Mouse (Mus musculus) midbrain, postnatal 0 days (tissue): ENCODE measurements at regions not wholly inside any gene's neighbourhood (a gene's known extent, or its start where the extent isn't known, plus 50 kb on each side); places are given as distances from the start of the nearest gene placed in this dataset.

Experiments used
- ATAC-seq: fragments of 200-750 bp; cut with Nextera tagmentation; 2 replicates; pipeline ENCODE4 v1.8.0; 2017; ENCODE audit warnings: moderate number of reproducible peaks, mild to moderate bottlenecking, moderate TSS enrichment, moderate library complexity; ENCODE audit not compliant: low FRiP score
- DNase-seq: peaks from one replicate; pipeline ENCODE4 v3.0.0-alpha.2; 2015; ENCODE audit warnings: low spot score
- H3K27ac ChIP-seq: fragments of 300-500 bp; sonication (generic); 2 replicates; pipeline ENCODE4 v1.5.1; 2014; ENCODE audit warnings: low read depth, mild to moderate bottlenecking, low read length, mixed read lengths
- H3K27me3 ChIP-seq: fragments of 300-500 bp; sonication (generic); 2 replicates; pipeline ENCODE4 v1.6.1; 2014; ENCODE audit warnings: low read length, control low read depth, mixed read lengths; ENCODE audit not compliant: insufficient read depth
- H3K36me3 ChIP-seq: fragments of 300-500 bp; sonication (generic); 2 replicates; pipeline ENCODE4 v1.6.1; 2014; ENCODE audit warnings: low read length, control low read depth, mixed read lengths; ENCODE audit not compliant: insufficient read depth
- H3K4me1 ChIP-seq: fragments of 300-500 bp; sonication (generic); 2 replicates; pipeline ENCODE4 v1.6.1; 2014; ENCODE audit warnings: mild to moderate bottlenecking, control low read depth, antibody characterized with exemption, low read length, mixed read lengths; ENCODE audit not compliant: insufficient read depth
- H3K4me2 ChIP-seq: fragments of 300-500 bp; sonication (generic); 2 replicates; pipeline ENCODE4 v1.6.1; 2014; ENCODE audit warnings: low read depth, mild to moderate bottlenecking, low read length, mixed read lengths; ENCODE audit not compliant: poor library complexity, severe bottlenecking
- H3K4me3 ChIP-seq: fragments of 300-500 bp; sonication (generic); 2 replicates; pipeline ENCODE4 v1.5.1; 2014; ENCODE audit warnings: low read depth, mild to moderate bottlenecking, low read length, moderate library complexity
- H3K9ac ChIP-seq: fragments of 300-500 bp; sonication (generic); replicated peaks from 2 replicates; pipeline ENCODE4 v1.6.1; 2014; ENCODE audit warnings: mild to moderate bottlenecking, low read length, moderate library complexity, mixed read lengths; ENCODE audit not compliant: poor library complexity, severe bottlenecking
- H3K9me3 ChIP-seq: fragments of 300-500 bp; sonication (generic); 2 replicates; pipeline ENCODE4 v1.6.1; 2016; ENCODE audit warnings: low read length, control low read depth
- CTCF ChIP-seq: IDR thresholded peaks from 2 replicates; pipeline ENCODE4 v1.5.1; 2016; ENCODE audit warnings: antibody characterized with exemption, mild to moderate bottlenecking
- WGBS: fragments of 180-500 bp; shearing (Covaris S2); extraction: QIAGEN DNeasy Blood & Tissue Kit; methylation state at CpG from one replicate; pipeline ENCODE4 v1.1.7; 2014; 5-methylcytosine and 5-hydroxymethylcytosine counted together

- 89% methylated on average over 3 of the region's 3 CpGs for WGBS
- no peak overlapping the region for H3K4me3 ChIP-seq
- no peaks in the 10 kb centered on the region for H3K27me3 ChIP-seq
- H3K36me3 ChIP-seq: no peaks in the 10 kb centered on the region
- no peak overlapping the region for H3K27ac ChIP-seq
- DNase-seq (no peak), ATAC-seq (no peak)
- H3K9ac ChIP-seq: no peak overlapping the region
- H3K4me1 ChIP-seq: no peaks in the 10 kb centered on the region
- no peaks in the 10 kb centered on the region for H3K9me3 ChIP-seq
- no peak for TF ChIP-seq CTCF
- no peak overlapping the region for H3K4me2 ChIP-seq
Measured at GRCm38 (mm10) chr1:151125764-151126485, 56.4 kb upstream of the Gm47985 start.

GRCm38 (mm10) chr1:151126756-151127155 is 55.6 kb upstream of the Gm47985 start:
- no peak overlapping the region for H3K27ac ChIP-seq
- no peaks in the 10 kb centered on the region for H3K9me3 ChIP-seq
- H3K4me3 ChIP-seq: no peak overlapping the region
- ATAC-seq: no peak
- no peaks in the 10 kb centered on the region for H3K36me3 ChIP-seq
- WGBS: 58% methylated on average over 1 of the region's 1 CpGs
- no peaks in the 10 kb centered on the region for H3K4me1 ChIP-seq
- no peak overlapping the region for H3K9ac ChIP-seq
- TF ChIP-seq CTCF: no peak
- no peak for DNase-seq
- H3K27me3 ChIP-seq: no peaks in the 10 kb centered on the region
- no peak overlapping the region for H3K4me2 ChIP-seq

- WGBS: 82% methylated on average over 5 of the region's 5 CpGs
- no peak for TF ChIP-seq CTCF
- H3K27me3 ChIP-seq: no peaks in the 10 kb centered on the region
- DNase-seq (no peak), ATAC-seq (no peak)
- H3K36me3 ChIP-seq: no peaks in the 10 kb centered on the region
- H3K4me3 ChIP-seq: no peak overlapping the region
- no peaks in the 10 kb centered on the region for H3K9me3 ChIP-seq
- no peaks in the 10 kb centered on the region for H3K4me1 ChIP-seq
- no peak overlapping the region for H3K9ac ChIP-seq
- H3K4me2 ChIP-seq: no peak overlapping the region
- no peak overlapping the region for H3K27ac ChIP-seq
Measured at GRCm38 (mm10) chr1:151128005-151128404, 54.3 kb upstream of the Gm47985 start.

GRCm38 (mm10) chr1:151128955-151129354 is 53.4 kb upstream of the Gm47985 start:
- Histone ChIP-seq H3K36me3 (no peaks in the 10 kb centered on the region), H3K9me3 (no peaks in the 10 kb centered on the region), H3K4me2 (no peak overlapping the region), H3K4me1 (no peaks in the 10 kb centered on the region), H3K9ac (no peak overlapping the region), H3K4me3 (no peak overlapping the region), H3K27ac (no peak overlapping the region), H3K27me3 (no peaks in the 10 kb centered on the region)
- DNase-seq (no peak), ATAC-seq (no peak)
- TF ChIP-seq CTCF: no peak

- no peaks in the 10 kb centered on the region for H3K4me1 ChIP-seq
- no peak overlapping the region for H3K27ac ChIP-seq
- H3K4me2 ChIP-seq: no peak overlapping the region
- H3K9me3 ChIP-seq: no peaks in the 10 kb centered on the region
- no peaks in the 10 kb centered on the region for H3K27me3 ChIP-seq
- 80% methylated on average over 6 of the region's 6 CpGs for WGBS
- ATAC-seq: no peak
- TF ChIP-seq CTCF: no peak
- H3K4me3 ChIP-seq: no peak overlapping the region
- no peak overlapping the region for H3K9ac ChIP-seq
- DNase-seq: no peak
- H3K36me3 ChIP-seq: no peaks in the 10 kb centered on the region
Measured at GRCm38 (mm10) chr1:151130036-151130435, 52.3 kb upstream of the Gm47985 start.

- H3K9me3 ChIP-seq: no peaks in the 10 kb centered on the region
- no peak for TF ChIP-seq CTCF
- no peaks in the 10 kb centered on the region for H3K4me1 ChIP-seq
- no peak for ATAC-seq
- H3K9ac ChIP-seq: no peak overlapping the region
- DNase-seq: no peak
- no peak overlapping the region for H3K27ac ChIP-seq
- no peak overlapping the region for H3K4me3 ChIP-seq
- 87% methylated on average over 5 of the region's 5 CpGs for WGBS
- no peaks in the 10 kb centered on the region for H3K27me3 ChIP-seq
- no peak overlapping the region for H3K4me2 ChIP-seq
- H3K36me3 ChIP-seq: no peaks in the 10 kb centered on the region
Measured at GRCm38 (mm10) chr1:151130845-151131626, 51.3 kb upstream of the Gm47985 start.
